Mouse (Mus musculus) embryo, embryonic 10 days (tissue): ENCODE measurements around the gene Arpin.
A peak's percentile ranks its signal among the peaks of the same experiment; 100 is the strongest.

Experiments
- DNase-seq: peaks from one replicate; pipeline ENCODE4 v3.0.0-alpha.2; 2015; ENCODE audit warnings: low spot score

The Arpin gene

DNA sequence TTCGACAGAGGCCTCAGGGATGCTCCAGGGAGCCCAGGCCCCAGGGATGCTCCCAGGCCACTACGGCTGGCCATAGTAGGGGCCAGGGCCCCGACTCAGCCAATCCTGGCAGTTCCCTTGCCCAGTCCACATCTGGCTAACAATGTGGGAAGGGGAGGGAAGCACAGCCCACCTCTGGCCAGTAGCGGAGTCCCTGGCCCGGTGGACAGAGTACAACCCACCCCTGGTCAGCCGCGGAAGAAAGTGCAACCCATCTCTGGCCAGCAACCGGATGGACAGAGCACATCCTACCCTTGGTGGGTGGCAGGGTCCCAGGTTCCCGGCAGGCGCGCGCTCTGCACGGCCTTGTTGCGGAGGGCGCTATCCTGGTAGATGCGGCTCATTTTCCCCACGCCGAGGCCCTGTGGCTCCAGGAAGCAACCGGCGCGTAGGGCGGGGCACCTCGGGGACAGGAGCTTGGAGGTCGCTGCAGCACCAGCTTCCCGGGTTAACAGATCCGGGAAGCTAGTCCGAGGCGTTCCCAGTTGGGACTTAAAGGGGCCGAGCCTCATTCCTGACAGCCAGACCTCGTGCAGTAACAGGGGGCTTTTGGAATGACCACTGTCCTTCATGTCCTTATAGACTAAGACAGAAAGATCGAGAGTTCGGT, at the start of gene Arpin:
Arpin (minus strand) TSS at position 498 of the 649 bp plus-strand sequence.
- peak; percentile 83 for DNase-seq

DNA sequence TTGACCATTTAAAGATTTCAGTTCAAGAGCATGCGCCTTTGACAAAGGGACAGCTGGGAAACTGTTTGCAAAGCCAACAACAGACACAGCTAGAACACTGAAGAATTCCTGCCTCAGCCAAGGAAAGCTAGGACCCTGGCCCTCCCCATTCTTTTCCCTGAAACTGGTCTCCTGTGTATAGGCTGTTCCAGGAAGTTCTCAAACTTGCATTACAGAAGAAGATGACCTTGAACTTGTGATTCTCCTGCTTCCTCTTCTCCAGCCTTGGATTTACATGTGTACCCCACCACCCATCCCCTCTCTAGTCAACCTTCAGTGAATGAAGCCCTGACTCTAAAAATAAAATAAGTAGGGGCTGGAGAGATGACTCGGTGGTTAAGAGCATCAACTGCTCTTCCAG, 40.2 kb upstream of the Arpin start:
- no peak for DNase-seq

DNA sequence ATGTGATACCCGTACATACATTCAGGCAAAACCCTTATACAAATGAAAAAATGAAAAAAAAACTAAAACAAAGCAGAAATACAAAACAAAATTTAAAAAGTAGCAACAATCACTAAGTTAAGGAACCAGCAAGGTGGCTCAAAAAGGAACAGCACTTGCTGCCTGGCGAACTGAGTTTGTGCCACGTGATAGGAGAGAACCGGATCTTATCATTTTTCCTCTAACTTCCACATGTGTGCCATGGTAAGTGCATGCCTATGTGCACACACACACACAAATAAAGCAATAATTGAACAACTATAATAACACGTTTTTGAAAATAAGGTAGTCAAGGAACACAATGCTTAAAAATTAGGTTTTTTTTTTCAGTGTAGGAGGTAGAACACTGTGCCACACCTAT, 37.0 kb upstream of the Arpin start:
- DNase-seq, result no peak

DNA sequence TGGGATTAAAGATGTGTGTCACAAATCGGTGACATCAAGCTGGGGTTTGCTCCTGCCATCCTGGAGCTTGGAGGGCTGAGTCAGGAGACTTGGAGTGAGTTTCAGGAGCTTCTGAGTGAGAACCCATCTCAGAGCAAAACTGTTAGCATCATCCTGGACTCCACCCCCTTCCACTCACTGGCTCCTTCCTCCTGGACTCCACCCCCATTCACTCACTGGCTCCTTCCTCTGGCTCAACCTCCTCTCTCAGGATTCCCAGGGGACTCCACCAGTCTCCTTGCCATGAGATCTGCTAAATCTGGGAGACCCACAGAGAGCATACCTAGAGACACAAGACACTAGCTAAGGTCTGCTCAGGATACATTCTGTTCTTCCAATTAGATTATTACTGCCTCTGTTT, 35.2 kb upstream of the Arpin start:
- no peak for DNase-seq

DNA sequence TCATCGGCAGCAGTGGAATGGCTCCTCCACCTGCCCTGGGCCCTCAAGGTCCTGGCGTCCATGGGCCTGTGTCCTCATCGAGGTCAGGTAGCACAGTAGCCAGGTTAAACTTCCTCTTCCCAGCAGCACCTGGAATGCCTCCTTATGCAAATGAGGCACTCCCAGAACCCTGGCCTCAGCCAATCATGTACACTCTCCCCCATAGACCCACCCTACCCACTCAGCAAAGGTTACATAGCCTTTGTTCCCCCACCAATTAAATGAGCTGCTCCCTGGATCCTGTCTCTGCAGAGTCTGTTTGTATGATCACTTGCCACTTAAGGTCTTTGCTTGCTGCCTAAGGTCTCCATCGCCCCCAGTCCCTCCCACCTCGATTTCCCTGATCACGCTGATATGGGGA, 33.2 kb upstream of the Arpin start:
- DNase-seq, result no peak

DNA sequence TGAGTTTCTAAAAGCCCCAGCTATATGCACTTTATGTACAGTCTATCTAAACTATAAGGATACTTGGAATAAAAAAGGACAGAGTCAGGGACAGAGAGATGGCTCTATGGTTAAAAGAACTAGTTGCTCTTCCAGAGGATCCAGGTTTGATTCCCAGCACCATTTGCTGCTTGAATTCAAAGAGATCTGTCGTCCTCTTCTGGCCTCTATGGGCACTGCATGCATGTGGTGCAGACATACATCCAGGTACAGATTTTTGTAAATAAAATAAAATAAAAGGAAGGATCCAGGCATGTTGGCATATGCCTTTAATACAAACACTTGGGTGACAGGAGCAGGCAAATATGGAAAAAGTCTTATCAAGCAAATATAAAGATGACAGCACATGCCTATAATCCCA, 26.4 kb upstream of the Arpin start:
- DNase-seq, result no peak

DNA sequence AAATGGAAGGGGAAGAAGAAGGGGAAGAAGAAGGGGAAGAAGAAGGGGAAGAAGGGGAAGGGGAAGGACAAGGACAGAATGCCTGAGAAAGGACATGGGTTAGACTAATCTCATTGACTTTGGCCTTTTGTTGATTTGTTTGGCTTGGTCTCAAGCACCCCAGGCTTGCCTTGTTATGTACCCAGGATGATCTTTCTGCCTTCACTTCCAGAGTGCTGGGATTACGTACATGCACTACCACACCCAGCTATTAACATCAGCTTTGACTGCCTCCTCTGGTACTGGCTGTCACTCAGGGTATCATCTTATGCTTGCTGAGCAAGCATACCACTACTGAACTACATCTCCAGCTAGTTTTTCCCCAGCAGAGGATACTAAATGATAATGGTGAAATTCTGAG, 21.0 kb upstream of the Arpin start:
- no peak for DNase-seq

DNA sequence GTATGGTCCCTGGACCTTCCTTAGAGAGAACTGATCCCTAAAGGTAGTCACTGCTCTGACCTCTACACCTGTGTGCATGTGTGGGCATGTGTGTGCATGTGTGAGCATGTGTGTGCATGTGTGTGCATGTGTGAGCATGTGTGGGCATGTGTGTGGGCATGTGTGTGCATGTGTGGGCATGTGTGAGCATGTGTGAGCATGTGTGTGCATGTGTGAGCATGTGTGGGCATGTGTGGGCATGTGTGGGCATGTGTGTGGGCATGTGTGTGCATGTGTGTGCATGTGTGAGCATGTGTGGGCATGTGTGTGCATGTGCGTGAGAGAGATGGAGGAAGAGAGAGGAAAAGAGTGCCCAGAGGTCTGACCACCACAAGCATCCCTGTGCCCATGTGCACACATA, 19.7 kb upstream of the Arpin start:
- no peak for DNase-seq

DNA sequence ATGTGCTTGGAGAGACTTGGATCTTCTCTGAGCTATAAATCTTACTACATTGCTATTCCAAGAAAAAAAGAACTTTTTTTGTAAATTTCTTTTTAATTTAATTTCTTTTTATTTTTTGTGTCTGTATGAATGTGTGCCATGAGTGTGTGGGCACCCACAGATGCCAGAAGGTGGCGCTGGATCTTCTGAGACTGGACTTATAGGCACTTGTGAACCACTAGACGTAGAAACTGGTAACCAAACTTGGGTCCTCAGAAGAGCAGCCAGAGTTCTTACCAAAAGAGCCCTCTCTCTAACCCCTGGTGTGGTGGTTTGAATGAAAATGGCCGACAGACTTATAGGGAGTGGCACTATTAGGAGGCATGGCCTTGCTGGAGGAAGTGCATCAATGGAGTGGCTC, 15.9 kb upstream of the Arpin start:
- DNase-seq, result no peak

DNA sequence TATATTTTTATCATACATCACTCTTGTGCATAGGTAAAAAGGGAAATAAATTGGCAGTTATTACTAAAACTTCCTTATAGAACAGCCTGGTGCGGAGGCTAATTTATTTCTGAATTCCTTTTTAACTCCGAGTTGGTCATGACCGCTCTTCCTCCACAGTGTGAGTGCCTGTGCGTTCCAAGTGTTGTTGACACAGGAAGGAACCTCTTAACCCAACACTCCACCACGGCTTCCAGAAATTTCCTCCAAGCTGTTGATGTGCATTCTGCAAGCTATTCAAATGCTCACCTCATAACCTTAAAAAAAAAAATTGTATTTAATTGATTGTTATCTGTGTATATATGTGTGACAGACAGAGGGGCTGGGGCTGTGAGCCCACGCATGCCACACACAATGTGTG, 15.1 kb upstream of the Arpin start:
- DNase-seq, result no peak

DNA sequence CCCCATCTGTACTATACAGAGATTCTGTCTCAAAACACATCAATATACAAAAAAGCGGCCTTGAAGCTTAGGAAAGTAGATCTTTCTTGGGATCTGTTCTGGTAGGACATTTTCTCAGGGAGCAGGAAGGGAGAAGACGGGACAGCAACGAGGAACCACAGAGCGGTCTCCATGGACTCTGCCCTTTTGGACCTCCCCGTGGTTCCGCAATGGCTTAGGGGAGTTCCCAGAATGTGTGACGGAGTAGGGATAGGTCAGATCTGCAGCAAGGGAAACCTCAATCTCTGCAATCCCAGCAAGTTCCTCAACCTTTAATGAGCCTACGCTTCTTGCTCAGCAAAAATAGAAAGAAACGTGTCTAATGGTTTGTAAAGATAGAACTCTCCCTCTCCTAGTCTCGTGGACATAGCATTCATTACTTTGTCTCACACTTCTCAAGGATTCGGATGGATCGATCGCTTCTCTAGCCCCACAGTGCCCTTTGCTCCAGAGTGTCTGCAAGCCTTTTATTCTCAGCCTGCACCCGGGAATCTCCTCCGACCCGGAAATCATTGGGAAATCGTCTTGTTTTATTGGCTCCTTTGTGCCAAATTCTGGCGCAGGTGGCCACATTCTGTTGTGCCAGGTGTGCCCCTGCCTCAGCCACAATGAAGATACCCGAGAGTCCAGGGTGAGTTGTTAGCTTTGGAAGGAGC, 499 bp upstream of the Arpin start:
- DNase-seq, result peak; percentile 52

DNA sequence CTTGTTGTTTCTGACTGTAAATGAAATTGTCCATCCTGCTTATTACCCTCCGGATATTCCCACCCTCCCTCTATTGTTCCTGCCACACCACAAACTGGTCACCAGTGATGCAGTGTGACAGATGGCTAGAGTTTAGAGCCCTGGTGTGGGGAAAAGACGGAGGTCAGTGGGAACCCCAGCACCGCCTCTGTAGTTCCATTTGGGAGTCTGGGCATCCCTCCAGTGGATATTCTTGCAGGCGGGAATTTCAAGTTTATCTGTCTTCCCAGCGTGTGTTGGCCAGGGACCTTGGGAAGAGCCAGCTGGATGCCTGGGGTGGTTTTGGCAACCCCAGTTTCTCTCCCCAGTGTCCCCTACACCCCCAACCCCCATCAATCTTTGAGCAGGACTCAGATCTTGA, 698 bp downstream of the Arpin start:
- DNase-seq, result no peak

DNA sequence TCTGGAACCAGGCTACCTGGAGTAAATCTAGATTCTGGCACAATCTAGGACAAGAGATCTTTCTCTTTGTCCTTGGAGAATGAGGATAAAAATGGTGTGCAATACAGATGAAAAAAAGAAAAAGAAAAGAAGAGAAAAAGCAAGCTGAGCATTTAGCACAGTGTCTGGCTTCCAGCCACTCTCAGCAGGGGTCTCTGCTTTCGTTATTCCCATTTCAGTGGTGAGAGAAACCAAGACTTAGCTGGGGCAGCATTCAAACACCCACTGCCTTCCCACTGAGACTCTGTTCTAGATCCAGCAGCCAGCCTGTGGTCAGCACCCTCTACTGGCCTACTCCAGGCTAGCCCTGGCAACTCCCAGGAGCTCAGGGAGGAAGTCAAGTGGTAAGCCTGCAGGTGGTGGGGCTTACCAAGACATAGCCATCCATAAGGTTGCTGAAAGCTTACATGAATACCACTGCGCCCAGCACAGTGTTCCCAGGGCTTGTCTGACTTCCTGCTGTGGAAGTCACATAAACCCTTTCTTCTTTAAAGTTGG, 6.6 kb downstream of the Arpin start:
- no peak for DNase-seq

DNA sequence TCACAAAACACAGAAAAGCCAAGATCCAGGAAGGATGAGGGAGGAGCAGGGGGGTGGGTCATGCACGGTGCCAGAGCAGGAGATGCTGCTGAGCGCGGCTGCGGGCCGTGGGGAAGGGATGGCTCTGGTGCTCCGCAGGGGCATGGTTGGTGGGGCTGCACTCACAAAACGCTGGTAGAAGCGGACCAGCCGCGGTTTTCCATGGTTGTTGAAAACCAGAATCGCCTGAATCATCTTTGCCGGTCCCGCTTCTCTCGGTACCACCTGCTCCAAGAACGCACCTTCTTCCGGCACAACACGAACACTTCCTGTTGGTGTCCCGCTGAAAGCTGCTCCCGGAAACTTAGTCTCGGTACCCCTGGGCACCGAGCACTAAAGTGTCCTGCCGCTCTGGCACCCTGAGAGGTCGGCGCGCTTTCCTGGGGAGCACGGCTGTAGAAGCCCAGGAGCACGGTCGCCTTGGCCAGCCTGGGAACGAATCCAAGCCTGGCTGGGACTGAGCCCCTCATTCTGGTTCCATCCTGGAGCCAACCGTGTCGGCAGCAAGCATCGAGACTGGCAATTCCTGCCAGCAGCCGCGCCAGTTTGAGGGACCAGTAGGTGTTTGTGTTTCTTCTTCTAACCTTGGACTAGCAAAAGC, 14.7 kb downstream of the Arpin start, which contains the start of gene Ap3s2:
Ap3s2 (minus strand) TSS at position 306 of the 640 bp plus-strand sequence.
- peak; percentile 95 for DNase-seq

DNA sequence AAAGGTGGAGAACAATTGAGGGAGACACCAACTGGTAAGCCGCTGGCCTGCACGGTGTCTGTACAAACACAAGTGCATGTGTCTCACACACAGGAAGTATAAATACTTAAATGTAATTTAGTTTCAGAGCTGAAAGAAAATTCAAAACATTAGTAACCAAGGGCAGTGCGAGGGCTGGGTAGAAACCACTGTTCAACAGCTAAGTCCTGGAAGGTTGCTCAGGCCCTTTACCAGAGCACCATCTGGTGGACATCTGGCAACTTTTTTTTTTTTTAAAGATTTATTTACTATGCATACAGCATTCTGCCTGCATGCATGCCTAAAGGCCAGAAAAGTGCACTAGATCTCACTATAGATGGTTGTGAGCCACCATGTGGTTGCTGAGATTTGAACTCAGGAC, 20.6 kb downstream of the Arpin start:
- peak; percentile 71 for DNase-seq

DNA sequence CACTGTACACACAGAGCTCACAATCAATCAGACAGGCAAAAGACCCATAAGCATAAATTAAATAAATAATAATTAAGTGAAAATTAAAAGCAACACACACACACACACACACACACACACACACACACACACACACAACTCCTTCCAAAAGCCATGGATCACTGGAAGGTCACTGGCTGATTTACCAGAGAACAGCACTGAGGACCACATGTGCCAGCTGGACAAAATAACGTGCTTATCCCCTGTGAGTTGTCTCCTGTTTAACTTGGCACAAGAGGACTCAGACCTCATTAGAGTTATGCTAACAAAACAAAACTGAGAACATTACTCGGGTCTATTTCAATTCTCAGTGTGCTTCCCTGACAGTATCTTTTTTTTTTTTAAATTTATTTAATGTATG, 27.8 kb downstream of the Arpin start:
- DNase-seq, result no peak

DNA sequence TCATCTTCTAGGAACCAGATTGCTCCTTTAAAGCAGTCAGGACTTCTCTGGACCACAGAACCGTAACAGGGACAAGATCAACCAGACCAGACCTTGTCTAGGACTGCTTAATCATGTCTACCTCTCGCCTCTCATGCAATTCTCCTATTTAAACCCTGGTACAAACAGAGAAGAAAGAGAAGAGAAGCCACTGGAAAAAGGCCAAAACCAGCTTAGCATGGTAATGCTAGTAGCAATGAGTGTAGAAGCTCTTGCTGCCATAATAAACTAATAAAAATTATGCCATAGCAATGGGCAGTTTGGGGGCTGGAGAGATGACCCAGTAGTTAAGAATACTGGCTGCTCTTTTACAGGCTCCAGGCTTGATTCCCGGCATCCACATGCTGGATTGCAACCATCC, 28.2 kb downstream of the Arpin start:
- DNase-seq, result no peak

DNA sequence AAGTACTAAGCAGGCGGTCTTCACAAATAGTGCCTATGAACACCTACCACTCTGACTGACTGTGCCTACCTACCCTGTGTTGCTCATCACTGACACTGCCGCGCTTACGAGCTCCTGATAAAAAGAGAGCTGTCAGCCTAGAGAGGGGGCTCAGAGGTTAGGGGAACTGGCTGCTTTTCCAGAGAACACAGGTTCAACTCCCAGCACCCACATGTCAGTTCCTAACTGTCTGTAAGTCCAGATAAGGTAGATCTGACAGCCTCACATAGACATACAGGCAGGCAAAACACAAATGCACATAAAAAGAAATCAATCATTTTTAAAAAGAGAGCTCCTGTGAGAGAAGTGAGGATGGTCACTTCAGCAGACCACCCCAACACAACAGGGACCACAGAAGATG, 30.0 kb downstream of the Arpin start:
- DNase-seq, result no peak

DNA sequence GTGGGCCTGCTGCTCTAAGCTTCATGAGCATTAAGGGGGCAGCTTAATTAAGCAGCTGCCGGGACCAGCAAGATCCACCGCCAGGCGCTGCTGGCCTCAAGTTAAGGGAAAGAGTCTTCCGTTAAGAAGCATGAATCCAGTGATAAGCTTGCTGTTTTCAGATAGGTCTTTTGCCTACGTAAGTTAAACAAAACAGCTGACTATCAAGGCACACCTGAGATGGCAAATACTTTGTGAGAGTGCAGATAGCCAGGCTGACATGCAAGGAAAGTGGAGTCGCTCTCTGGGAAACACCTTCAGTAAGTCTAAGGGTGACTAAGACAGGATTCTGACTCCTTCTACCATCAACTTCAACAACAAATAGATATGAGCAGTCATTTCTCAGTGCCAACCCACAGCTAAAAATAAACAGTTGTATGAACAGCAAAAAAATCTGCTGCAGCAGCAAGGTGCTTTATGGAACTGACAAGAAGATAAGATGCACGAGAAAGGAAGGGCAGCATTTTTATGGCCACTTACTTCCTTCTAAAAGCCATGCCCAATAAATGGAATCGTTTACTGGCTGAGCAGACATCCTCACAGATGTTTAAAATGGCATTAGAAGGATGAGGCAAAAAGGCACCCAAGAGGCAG, 31.9 kb downstream of the Arpin start:
- DNase-seq, result no peak

DNA sequence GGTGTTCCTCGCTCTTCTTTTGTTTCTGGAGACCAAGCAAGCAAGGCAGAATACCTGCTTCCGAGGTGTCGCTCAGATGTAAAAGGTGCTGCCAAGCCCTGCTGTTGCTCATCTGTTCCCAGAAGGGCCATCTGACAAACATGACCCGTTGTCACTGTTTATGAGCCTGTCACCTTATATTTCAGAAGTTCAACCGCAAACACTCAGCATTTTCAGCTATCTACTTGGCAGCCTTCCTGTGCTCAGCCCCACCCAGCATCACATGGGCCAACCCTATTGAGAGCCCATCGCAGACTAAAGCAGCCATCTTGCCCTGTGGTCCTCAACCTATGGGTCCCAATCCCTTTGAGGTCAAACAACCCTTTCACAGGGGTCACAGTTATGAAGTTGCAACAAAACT, 34.4 kb downstream of the Arpin start:
- no peak for DNase-seq

DNA sequence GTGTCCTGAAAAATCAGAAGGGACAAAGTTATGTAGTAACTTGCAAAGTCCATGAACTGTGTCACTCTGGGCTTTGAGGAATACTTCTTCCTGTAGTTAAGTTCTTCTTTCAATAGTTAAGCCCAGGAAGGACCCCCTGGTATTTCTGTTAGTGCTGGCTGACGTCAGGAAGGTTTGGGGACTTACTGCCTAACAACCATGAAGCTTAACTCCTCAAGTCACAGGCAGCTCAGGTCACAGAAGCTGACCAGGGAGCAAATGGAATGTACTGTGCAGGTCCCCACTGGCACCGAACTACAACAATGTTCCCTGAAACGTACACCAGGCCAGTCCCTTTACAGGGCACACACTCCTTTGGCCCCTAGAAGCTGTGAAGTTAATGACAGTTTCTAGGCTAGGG, 39.9 kb downstream of the Arpin start:
- DNase-seq, result no peak

DNA sequence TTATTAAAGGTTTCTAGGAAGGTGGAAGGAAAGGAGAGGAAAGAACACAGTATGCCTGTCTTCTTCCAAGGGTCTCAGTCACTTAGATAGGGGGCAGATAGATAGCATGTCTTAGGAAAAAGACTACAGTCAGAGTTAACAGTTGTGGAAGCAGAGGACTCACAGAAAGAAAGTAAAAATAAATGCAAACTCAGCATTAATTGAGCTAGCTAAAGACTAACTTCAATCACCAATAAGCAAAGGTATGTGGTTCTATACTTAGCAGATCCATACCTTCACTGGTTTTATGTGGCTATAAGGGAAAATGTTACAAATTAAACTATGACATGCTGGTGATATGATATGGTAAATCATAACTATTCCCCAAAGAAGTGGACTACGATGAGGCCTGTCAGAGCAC, 40.4 kb downstream of the Arpin start:
- DNase-seq, result no peak
